Mouse (Mus musculus) frontal cortex, postnatal 14 days (tissue): ENCODE measurements around the gene Fbxl14.
A peak's percentile ranks its signal among the peaks of the same experiment; 100 is the strongest.
"Not testable (repeated sequence)": the region's sequence is repeated elsewhere in the genome, so short reads cannot be mapped to it uniquely, and the experiment has no call there.

ENCODE experiments used
- DNase-seq, 2 experiments: peaks; one replicate each; pipeline ENCODE4 v3.0.0; 2022; ENCODE audit warnings: low spot score in 2 of 2

The Fbxl14 gene

GRCm38 (mm10) chr6:119470777-119471176, 8.7 kb upstream of the Fbxl14 start:
- DNase-seq, result no peak

GRCm38 (mm10) chr6:119472135-119472534, 7.3 kb upstream of the Fbxl14 start:
- DNase-seq, result no peak

- no peak for DNase-seq
These were observed 6.8 kb upstream of the Fbxl14 start for GRCm38 (mm10) chr6:119472705-119473104.

GRCm38 (mm10) chr6:119473446-119473845, 6.0 kb upstream of the Fbxl14 start:
- no peak for DNase-seq

- DNase-seq, result no peak
These were observed 5.5 kb upstream of the Fbxl14 start for GRCm38 (mm10) chr6:119473992-119474391.

- no peak for DNase-seq
These were observed 3.5 kb upstream of the Fbxl14 start for GRCm38 (mm10) chr6:119475988-119476387.

- no peak for DNase-seq
These were observed 1.7 kb upstream of the Fbxl14 start for GRCm38 (mm10) chr6:119477686-119478310.

GRCm38 (mm10) chr6:119478560-119479342, 717 bp upstream of the Fbxl14 start:
- DNase-seq, result peak; percentile 75 to 79

GRCm38 (mm10) chr6:119479876-119480705, 623 bp downstream of the Fbxl14 start:
- DNase-seq, result peak; percentile 49 to 51

GRCm38 (mm10) chr6:119480706-119481331, 1.4 kb downstream of the Fbxl14 start:
- DNase-seq, result peak in 1 of 2 experiments; percentile 41

GRCm38 (mm10) chr6:119481741-119482390, 2.4 kb downstream of the Fbxl14 start:
- DNase-seq, result not testable (repeated sequence)

- DNase-seq, result peak in 1 of 2 experiments; percentile 40
These were observed 3.6 kb downstream of the Fbxl14 start for GRCm38 (mm10) chr6:119482958-119483600.

GRCm38 (mm10) chr6:119485486-119485885, 6.0 kb downstream of the Fbxl14 start:
- no peak for DNase-seq

- no peak for DNase-seq
These were observed 7.1 kb downstream of the Fbxl14 start for GRCm38 (mm10) chr6:119486381-119487084.

GRCm38 (mm10) chr6:119487085-119487458, 7.6 kb downstream of the Fbxl14 start:
- no peak for DNase-seq

GRCm38 (mm10) chr6:119487619-119488018, 8.2 kb downstream of the Fbxl14 start:
- DNase-seq, result no peak

GRCm38 (mm10) chr6:119489765-119490164, 10.3 kb downstream of the Fbxl14 start:
- peak in 1 of 2 experiments; percentile 48 for DNase-seq

GRCm38 (mm10) chr6:119490549-119490948, 11.1 kb downstream of the Fbxl14 start:
- DNase-seq, result no peak

GRCm38 (mm10) chr6:119491006-119491405, 11.5 kb downstream of the Fbxl14 start:
- DNase-seq, result no peak

- DNase-seq, result no peak
These were observed 12.6 kb downstream of the Fbxl14 start for GRCm38 (mm10) chr6:119491997-119492629.
